Mouse (Mus musculus) T-helper 17 cell (primary cell): Measurements from ENCODE around the gene Pip4k2a.
"Not testable (repeated sequence)": the region's sequence is repeated elsewhere in the genome, so short reads cannot be mapped to it uniquely, and the experiment has no call there.

Source experiments
- in situ Hi-C, 2 experiments: fragments of 300-600 bp; cut with MboI, MseI; formaldehyde crosslinking; loops; 1 replicate in 1 of 2; 2 replicates in 1 of 2; pipeline ENCODE4 v1.15.1; 2025; ENCODE audit warnings: high pct_unique_total_duplicates in 2 of 2

Gene Pip4k2a

GRCm38 (mm10) chr2:18998054-18998478 is at the start of gene Pip4k2a, which contains the start of gene 4930426L09Rik:
TSS of gene Pip4k2a (minus strand) at chr2:18998126.
TSS of gene 4930426L09Rik (plus strand) at chr2:18998343.
- in situ Hi-C loops: loop anchor here in 1 of 2 experiments (5.0 kb wide), 1 partner anchor 96 kb away; no protein-coding TSS in a partner anchor

GRCm38 (mm10) chr2:19037907-19038570 is 40.1 kb upstream of the Pip4k2a start:
- in situ Hi-C loops: no loop called here

- in situ Hi-C loops: no loop called here
Observed at GRCm38 (mm10) chr2:19037430-19037829, 39.5 kb upstream of the Pip4k2a start.

GRCm38 (mm10) chr2:19024807-19025206 is 26.9 kb upstream of the Pip4k2a start:
- in situ Hi-C loops: no loop called here

- in situ Hi-C loops: no loop called here
Observed at GRCm38 (mm10) chr2:19018034-19018433, 20.1 kb upstream of the Pip4k2a start.

- in situ Hi-C loops: no loop called here
Observed at GRCm38 (mm10) chr2:19016839-19017238, 18.9 kb upstream of the Pip4k2a start.

- in situ Hi-C loops: no loop called here
Observed at GRCm38 (mm10) chr2:19016348-19016747, 18.4 kb upstream of the Pip4k2a start.

GRCm38 (mm10) chr2:19011443-19011842 is 13.5 kb upstream of the Pip4k2a start:
- in situ Hi-C loops: no loop called here

- in situ Hi-C loops: not testable (repeated sequence)
Observed at GRCm38 (mm10) chr2:19010541-19010940, 12.6 kb upstream of the Pip4k2a start.

- in situ Hi-C loops: no loop called here
Observed at GRCm38 (mm10) chr2:19007580-19007979, 9.7 kb upstream of the Pip4k2a start.

- in situ Hi-C loops: no loop called here
Observed at GRCm38 (mm10) chr2:19006124-19006523, 8.2 kb upstream of the Pip4k2a start.

- in situ Hi-C loops: loop anchor here in 1 of 2 experiments (5.0 kb wide), 1 partner anchor 42 kb away; no protein-coding TSS in a partner anchor
Observed at GRCm38 (mm10) chr2:19004801-19005200, 6.9 kb upstream of the Pip4k2a start.

- in situ Hi-C loops: loop anchor here in 1 of 2 experiments (5.0 kb wide), 1 partner anchor 97 kb away; no protein-coding TSS in a partner anchor
Observed at GRCm38 (mm10) chr2:18999395-18999794, 1.5 kb upstream of the Pip4k2a start.

- in situ Hi-C loops: loop anchor here in 1 of 2 experiments (5.0 kb wide), 1 partner anchor 95 kb away; no protein-coding TSS in a partner anchor
Observed at GRCm38 (mm10) chr2:18997387-18997971, 447 bp downstream of the Pip4k2a start.

- in situ Hi-C loops: loop anchor here in 1 of 2 experiments (5.0 kb wide), 1 partner anchor 94 kb away; no protein-coding TSS in a partner anchor
Observed at GRCm38 (mm10) chr2:18996451-18997211, 1.3 kb downstream of the Pip4k2a start.

- in situ Hi-C loops: no loop called here
Observed at GRCm38 (mm10) chr2:18992512-18993510, 5.1 kb downstream of the Pip4k2a start.

- in situ Hi-C loops: no loop called here
Observed at GRCm38 (mm10) chr2:18988885-18989284, 9.0 kb downstream of the Pip4k2a start.

- in situ Hi-C loops: no loop called here
Observed at GRCm38 (mm10) chr2:18985506-18985905, 12.4 kb downstream of the Pip4k2a start.

- in situ Hi-C loops: no loop called here
Observed at GRCm38 (mm10) chr2:18984095-18984847, 13.7 kb downstream of the Pip4k2a start.

- in situ Hi-C loops: no loop called here
Observed at GRCm38 (mm10) chr2:18983546-18983945, 14.4 kb downstream of the Pip4k2a start.
